Mouse (Mus musculus): ENCODE results near the gene Elp1.

DNA sequence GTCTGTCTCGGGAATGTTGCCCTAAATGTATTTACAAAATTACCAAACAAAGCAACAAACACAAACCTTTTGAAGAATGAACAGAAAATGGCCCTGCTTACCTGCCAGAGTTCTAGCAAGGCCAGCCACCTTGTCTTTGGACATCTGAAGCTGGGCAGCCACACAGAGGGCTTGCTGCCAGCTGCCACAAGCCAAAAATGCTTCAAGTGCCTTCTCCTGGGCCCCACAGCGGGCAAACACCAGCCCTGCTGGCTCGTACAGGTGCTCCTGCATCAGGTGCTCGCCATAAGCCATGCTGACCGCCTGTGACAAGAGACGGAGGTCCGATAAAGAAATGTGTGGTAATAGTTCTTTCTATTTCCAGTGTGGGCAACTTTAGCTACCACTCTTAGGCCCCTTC lies 33.2 kb downstream of the Elp1 start:
- TF ChIP-seq POLR2A (IDR thresholded peaks at IDR 0.05; ENCODE audit: extremely low read depth, insufficient read depth, low read length) (no peak), CTCF (IDR thresholded peaks at IDR 0.05; ENCODE audit: low read depth, low read length) (no peak)
